Comparison of ENCODE assay signal across 8 mouse cellular contexts in the genomic region with DNA sequence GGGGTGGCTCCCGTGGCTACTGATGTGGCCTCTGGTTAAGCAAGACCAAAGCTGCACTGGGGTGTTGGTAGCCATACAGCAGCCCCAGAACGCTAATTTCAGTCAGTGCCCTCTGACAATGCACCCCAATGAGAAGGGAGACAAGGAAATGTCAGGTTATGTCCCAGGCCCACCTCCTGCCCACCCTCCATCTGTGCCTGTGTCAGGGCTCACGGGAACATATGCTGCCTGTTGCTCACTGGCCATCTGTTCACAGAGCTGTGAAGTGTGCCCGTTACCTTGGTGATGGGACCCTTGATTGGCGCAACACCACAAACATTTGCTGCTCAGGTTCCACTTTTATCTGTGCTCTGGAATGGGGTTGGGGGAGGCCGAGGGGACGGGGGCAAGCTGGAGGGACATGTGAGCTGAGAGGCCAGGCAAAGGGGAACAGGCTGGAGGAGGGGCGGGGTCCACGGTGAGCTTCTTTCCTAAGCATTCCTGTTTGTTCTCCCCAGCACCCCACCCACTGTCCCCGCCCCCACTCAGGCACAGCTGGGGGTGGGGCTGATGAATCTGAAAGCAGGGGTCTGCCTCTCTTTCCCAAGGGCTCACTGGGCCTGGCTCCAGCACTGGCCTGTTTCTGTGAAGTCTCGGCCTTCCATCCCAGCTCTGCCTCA. TPM values are rescaled to one million over a fixed set of nuclear protein-coding genes. Genes with fewer than 3 reads are reported as not detected.
DNase-seq lines count a peak whose midpoint lies in the region; ATAC-seq and TF ChIP-seq lines count a peak whose summit lies in the region.

No protein-coding gene starts in this region.

- peak; percentile 54; the same call in 1 of the 2 replicates for ATAC-seq in heart, embryonic 14.5 days (ENCODE audit: insufficient number of reproducible peaks, insufficient read depth, low FRiP score, low read depth)
- peak; percentile 43; the same call in 1 of the 2 replicates for ATAC-seq in heart, embryonic 15.5 days (replicated peaks; ENCODE audit: insufficient number of reproducible peaks, insufficient read depth, low FRiP score, low read depth)
- peak; percentile 92 for ATAC-seq in limb, embryonic 11.5 days (ENCODE audit: insufficient number of reproducible peaks, low FRiP score, low TSS enrichment, low read depth)
- ATAC-seq in neural tube, embryonic 12.5 days (ENCODE audit: low FRiP score, low read depth), result peak; percentile 95

- H3K4me1 ChIP-seq in heart, embryonic 14.5 days (ENCODE audit: control insufficient read depth in 2 of 2, insufficient read depth in 2 of 2, low read length in 2 of 2), result peaks cover 8 to 13% of the 10 kb centered on the region in 2 experiments
- H3K4me1 ChIP-seq in bone marrow macrophage, adult 2 months (ENCODE audit: control insufficient read depth, insufficient read depth, low read length), result peaks cover 26% of the 10 kb centered on the region
- peaks cover 13% of the 10 kb centered on the region for H3K4me1 ChIP-seq in heart, embryonic 15.5 days (replicated peaks)
- H3K4me1 ChIP-seq in limb, embryonic 11.5 days (ENCODE audit: control insufficient read depth, insufficient read depth, low read length), result peaks cover 9% of the 10 kb centered on the region
- peaks cover 15% of the 10 kb centered on the region for H3K4me1 ChIP-seq in neural tube, embryonic 12.5 days

- no peaks in the 10 kb centered on the region for H3K9me3 ChIP-seq in heart, embryonic 14.5 days (ENCODE audit: control insufficient read depth, low read length)
- no peaks in the 10 kb centered on the region for H3K9me3 ChIP-seq in heart, embryonic 15.5 days (replicated peaks)
- no peaks in the 10 kb centered on the region for H3K9me3 ChIP-seq in limb, embryonic 11.5 days (ENCODE audit: control insufficient read depth, low read length)
- H3K9me3 ChIP-seq in neural tube, embryonic 12.5 days, result no peaks in the 10 kb centered on the region

- WGBS in heart, embryonic 14.5 days, result 14% methylated on average over 11 of the region's 11 CpGs
- WGBS in heart, embryonic 15.5 days, result 11% methylated on average over 11 of the region's 11 CpGs
- 2% methylated on average over 11 of the region's 11 CpGs for WGBS in limb, embryonic 11.5 days
- WGBS in neural tube, embryonic 12.5 days, result 4% methylated on average over 11 of the region's 11 CpGs

- H3K27me3 ChIP-seq in heart, embryonic 14.5 days (ENCODE audit: control insufficient read depth, insufficient read depth, low read length), result no peaks in the 10 kb centered on the region
- H3K27me3 ChIP-seq in heart, embryonic 15.5 days, result no peaks in the 10 kb centered on the region
- H3K27me3 ChIP-seq in limb, embryonic 11.5 days (ENCODE audit: control insufficient read depth, insufficient read depth, low read length), result no peaks in the 10 kb centered on the region
- H3K27me3 ChIP-seq in neural tube, embryonic 12.5 days (replicated peaks), result no peaks in the 10 kb centered on the region

- H3K4me3 ChIP-seq in heart, embryonic 14.5 days (ENCODE audit: control insufficient read depth in 1 of 2, insufficient read depth in 1 of 2, low read depth in 1 of 2, low read length in 2 of 2), result no peak overlapping the region
- no peak overlapping the region for H3K4me3 ChIP-seq in bone marrow macrophage, adult 2 months (ENCODE audit: insufficient read depth, low read length)
- no peak overlapping the region for H3K4me3 ChIP-seq in heart, embryonic 15.5 days
- H3K4me3 ChIP-seq in limb, embryonic 11.5 days (ENCODE audit: low read depth, low read length), result no peak overlapping the region
- no peak overlapping the region for H3K4me3 ChIP-seq in neural tube, embryonic 12.5 days

- TF ChIP-seq POLR2A in bone marrow macrophage, adult 2 months (IDR thresholded peaks at IDR 0.05; ENCODE audit: borderline replicate concordance, low read depth, low read length), result no peak

- peak overlapping the region; percentile 48 for H3K4me2 ChIP-seq in heart, embryonic 14.5 days (ENCODE audit: low read length)
- peak overlapping the region; percentile 38 for H3K4me2 ChIP-seq in heart, embryonic 15.5 days
- H3K4me2 ChIP-seq in limb, embryonic 11.5 days (ENCODE audit: low read depth, severe bottlenecking), result peak overlapping the region; percentile 24
- H3K4me2 ChIP-seq in neural tube, embryonic 12.5 days (replicated peaks), result peak overlapping the region; percentile 35

- intact Hi-C loops in heart, postnatal 25 days (cut with DNase I), result no loop called here

- H3K27ac ChIP-seq in heart, embryonic 14.5 days (replicated peaks in 1 of 2; ENCODE audit: control insufficient read depth in 1 of 2, insufficient read depth in 1 of 2, low read depth in 2 of 2, low read length in 2 of 2), result 0 out of 4 replicates have a peak overlapping the region, but pooled peaks have one; percentile 17 to 22
- H3K27ac ChIP-seq in bone marrow macrophage, adult 2 months (ENCODE audit: insufficient read depth, low read depth, low read length), result peak overlapping the region; percentile 74
- H3K27ac ChIP-seq in heart, embryonic 15.5 days, result no peak overlapping the region
- H3K27ac ChIP-seq in limb, embryonic 11.5 days (replicated peaks; ENCODE audit: low read depth, low read length), result peak overlapping the region; percentile 75
- H3K27ac ChIP-seq in neural tube, embryonic 12.5 days, result no peak overlapping the region

- TF ChIP-seq CTCF in bone marrow macrophage, adult 2 months (IDR thresholded peaks at IDR 0.05; ENCODE audit: low read depth, low read length), result no peak

- no peaks in the 10 kb centered on the region for H3K36me3 ChIP-seq in heart, embryonic 14.5 days (ENCODE audit: control insufficient read depth, insufficient read depth, low read length)
- no peaks in the 10 kb centered on the region for H3K36me3 ChIP-seq in heart, embryonic 15.5 days
- no peaks in the 10 kb centered on the region for H3K36me3 ChIP-seq in limb, embryonic 11.5 days (ENCODE audit: control insufficient read depth, insufficient read depth, low read length)
- H3K36me3 ChIP-seq in neural tube, embryonic 12.5 days, result no peaks in the 10 kb centered on the region

- DNase-seq in heart, postnatal 25 days (ENCODE audit: low spot score), result no peak
- peak; percentile 81 for DNase-seq in limb, embryonic 11.5 days (ENCODE audit: low spot score)
- DNase-seq in thymus, postnatal 0 days (ENCODE audit: low spot score), result no peak
- no peak for DNase-seq in spleen, postnatal 10 days (ENCODE audit: low spot score in 2 of 2)

- H3K9ac ChIP-seq in heart, embryonic 14.5 days (ENCODE audit: low read length), result peak overlapping the region; percentile 14; the same call in 1 of the 2 replicates
- no peak overlapping the region for H3K9ac ChIP-seq in heart, embryonic 15.5 days
- 0 out of 2 replicates have a peak overlapping the region, but pooled peaks have one; percentile 14 for H3K9ac ChIP-seq in limb, embryonic 11.5 days (ENCODE audit: low read length)
- no peak overlapping the region for H3K9ac ChIP-seq in neural tube, embryonic 12.5 days

RNA-seq across cellular contexts. Expression of gene Fam120b, which starts 44.6 kb away (rescaled TPM):
- 16.5 and 17.5 TPM in 2 replicates for polyA plus RNA-seq in heart, embryonic 14.5 days (2014; fragmentation: Nextera tagmentation; extraction: Ambion mirVana)
- total RNA-seq in heart, postnatal 25 days (2021), result 10 to 100 TPM; 10.8 to 11.8 TPM
- 21.8 and 22.7 TPM in 2 replicates for polyA plus RNA-seq in bone marrow macrophage, adult 2 months (2012; ENCODE audit: insufficient read depth, insufficient read length, missing spikeins)
- polyA plus RNA-seq in heart, embryonic 15.5 days (2015; fragmentation: Nextera tagmentation; extraction: Ambion mirVana), result 14.7 and 17.8 TPM in 2 replicates
- polyA plus RNA-seq in limb, embryonic 11.5 days (2014; fragmentation: Nextera tagmentation; extraction: Ambion mirVana), result 27.2 and 29.1 TPM in 2 replicates
- 40.8 and 44.5 TPM in 2 replicates for polyA plus RNA-seq in neural tube, embryonic 12.5 days (2016; fragmentation: Nextera tagmentation; extraction: Ambion mirVana)
- 16.2 and 17.2 TPM in 2 replicates for polyA plus RNA-seq in thymus, postnatal 0 days (2015; fragmentation: Nextera tagmentation; extraction: Ambion mirVana)

RNA-seq across cellular contexts. Expression of gene Psmb1, which starts 59.0 kb away (rescaled TPM):
- polyA plus RNA-seq in heart, embryonic 14.5 days (2014; fragmentation: Nextera tagmentation; extraction: Ambion mirVana), result 211 and 225 TPM in 2 replicates
- 100 to 1,000 TPM; 112 to 120 TPM for total RNA-seq in heart, postnatal 25 days (2021)
- 146 and 150 TPM in 2 replicates for polyA plus RNA-seq in bone marrow macrophage, adult 2 months (2012; ENCODE audit: insufficient read depth, insufficient read length, missing spikeins)
- polyA plus RNA-seq in heart, embryonic 15.5 days (2015; fragmentation: Nextera tagmentation; extraction: Ambion mirVana), result 173 and 179 TPM in 2 replicates
- polyA plus RNA-seq in limb, embryonic 11.5 days (2014; fragmentation: Nextera tagmentation; extraction: Ambion mirVana), result 271 and 286 TPM in 2 replicates
- 248 and 252 TPM in 2 replicates for polyA plus RNA-seq in neural tube, embryonic 12.5 days (2016; fragmentation: Nextera tagmentation; extraction: Ambion mirVana)
- polyA plus RNA-seq in thymus, postnatal 0 days (2015; fragmentation: Nextera tagmentation; extraction: Ambion mirVana), result 334 and 336 TPM in 2 replicates

RNA-seq across cellular contexts. Expression of gene Tbp, which starts 59.1 kb away (rescaled TPM):
- polyA plus RNA-seq in heart, embryonic 14.5 days (2014; fragmentation: Nextera tagmentation; extraction: Ambion mirVana), result 32.1 and 32.3 TPM in 2 replicates
- total RNA-seq in heart, postnatal 25 days (2021), result 10 to 100 TPM in 1 of 2 experiments, 1 to 10 TPM in 1; 9.3 to 11.2 TPM
- 29.9 and 33.7 TPM in 2 replicates for polyA plus RNA-seq in bone marrow macrophage, adult 2 months (2012; ENCODE audit: insufficient read depth, insufficient read length, missing spikeins)
- 22.7 and 28.1 TPM in 2 replicates for polyA plus RNA-seq in heart, embryonic 15.5 days (2015; fragmentation: Nextera tagmentation; extraction: Ambion mirVana)
- 70.3 and 71.6 TPM in 2 replicates for polyA plus RNA-seq in limb, embryonic 11.5 days (2014; fragmentation: Nextera tagmentation; extraction: Ambion mirVana)
- polyA plus RNA-seq in neural tube, embryonic 12.5 days (2016; fragmentation: Nextera tagmentation; extraction: Ambion mirVana), result 56.1 and 60.4 TPM in 2 replicates
- polyA plus RNA-seq in thymus, postnatal 0 days (2015; fragmentation: Nextera tagmentation; extraction: Ambion mirVana), result 49.9 and 51.9 TPM in 2 replicates

Comparison
In these comparisons a context has a peak if more than half of its experiments do, and no peak if none do; other contexts are left out.
1. H3K27ac ChIP-seq: peak in heart, embryonic 14.5 days (2 of 2), bone marrow macrophage, adult 2 months (single experiment) and limb, embryonic 11.5 days (single experiment); none in heart, embryonic 15.5 days (single experiment) and neural tube, embryonic 12.5 days (single experiment).
2. H3K9ac ChIP-seq: peak in heart, embryonic 14.5 days (single experiment) and limb, embryonic 11.5 days (single experiment); none in heart, embryonic 15.5 days (single experiment) and neural tube, embryonic 12.5 days (single experiment).
3. ATAC-seq: peak in every context shown above with its lines; median percentile 95 in neural tube, embryonic 12.5 days; 92 in limb, embryonic 11.5 days; 54 in heart, embryonic 14.5 days; 43 in heart, embryonic 15.5 days.
4. Peak in every context shown above with its lines, with median percentiles within 50 percentile points of each other: H3K4me2 ChIP-seq.